Mouse (Mus musculus): ENCODE results near the gene Zeb2.

GRCm38 (mm10) chr2:44965834-44966555 lies 151.2 kb downstream of the Zeb2 start:
- no peak for TF ChIP-seq EP300 (optimal IDR thresholded peaks at IDR 0.05)
- no peak for TF ChIP-seq CTCF (IDR thresholded peaks at IDR 0.05; ENCODE audit: low read depth)

All from stomach, postnatal 0 days (tissue).